In the genomic region with DNA sequence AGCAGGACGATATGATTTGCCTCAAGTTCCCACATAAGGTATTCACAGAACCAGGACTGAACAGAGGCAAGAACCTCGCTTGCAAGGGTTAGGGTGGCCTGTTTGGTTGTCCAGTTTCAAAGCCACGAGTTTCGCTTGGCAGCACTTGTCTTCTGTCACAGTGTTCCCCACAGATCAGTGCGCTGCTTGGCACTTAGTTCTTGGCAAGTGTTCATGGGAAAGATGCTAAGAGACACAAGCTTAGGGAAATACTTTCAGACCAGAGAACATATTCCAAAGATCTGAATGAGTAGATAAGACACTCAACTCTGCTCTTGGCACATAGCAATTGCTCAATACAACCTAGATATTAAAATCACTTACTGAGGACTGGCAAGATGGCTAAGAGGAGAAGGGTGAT, we compare ENCODE assay signal across 27 mouse cellular contexts. TPM values are rescaled to one million over a fixed set of nuclear protein-coding genes. Genes with fewer than 3 reads are reported as not detected.
DNase-seq lines count a peak whose midpoint lies in the region; ATAC-seq and TF ChIP-seq lines count a peak whose summit lies in the region.
"Had no signal": no experiment of that assay in that cellular context is flagged by ENCODE, and none has a peak within 500 bp of the region (broad histone marks: within the 10 kb centered on the region; RNA-seq: fewer than 3 reads in every experiment).

No protein-coding gene starts in this region.

- ATAC-seq in hindbrain, postnatal 0 days = no peak
- ATAC-seq in hindbrain, embryonic 16.5 days = no peak
- ATAC-seq: forebrain, embryonic 14.5 days; inflammation-experienced regulatory T-cells, adult 6 months; midbrain, embryonic 16.5 days had no signal

- H3K4me2 ChIP-seq in hindbrain, postnatal 0 days (ENCODE audit: low read depth, low read length) = no peak overlapping the region
- H3K4me2 ChIP-seq in hindbrain, embryonic 16.5 days (ENCODE audit: low read length) = no peak overlapping the region
- H3K4me2 ChIP-seq: embryonic facial prominence, embryonic 12.5 days; heart, embryonic 13.5 days; liver, embryonic 13.5 days; neural tube, embryonic 15.5 days had no signal

- peak; percentile 38 for DNase-seq in gastrocnemius, adult 2 months
- no peak for DNase-seq in gastrocnemius, adult 8-10 months (ENCODE audit: low spot score in 2 of 2)
- peak; percentile 11 for DNase-seq in hindbrain, postnatal 0 days (ENCODE audit: low spot score)
- DNase-seq in urinary bladder, postnatal 14 days (ENCODE audit: low spot score) = peak; percentile 37
- DNase-seq in urinary bladder, adult 18-20 months (ENCODE audit: low spot score in 2 of 2) = no peak
- DNase-seq in adrenal gland, adult 18-20 months (ENCODE audit: low spot score in 2 of 2) = no peak
- DNase-seq: adrenal gland, adult 2 months; B cell, adult 2 months; liver, embryonic 13.5 days; spleen, adult 18-20 months; thymus, adult 18-20 months; thymus, postnatal 4 days had no signal

- H3K27ac ChIP-seq in gastrocnemius, adult 2 months = no peak overlapping the region
- no peak overlapping the region for H3K27ac ChIP-seq in hindbrain, postnatal 0 days
- no peak overlapping the region for H3K27ac ChIP-seq in hindbrain, embryonic 16.5 days (ENCODE audit: low read depth, low read length)
- H3K27ac ChIP-seq: embryonic facial prominence, embryonic 12.5 days; heart, embryonic 13.5 days; liver, embryonic 13.5 days; neural tube, embryonic 15.5 days had no signal

- no peaks in the 10 kb centered on the region for H3K27me3 ChIP-seq in hindbrain, postnatal 0 days (ENCODE audit: insufficient read depth, low read length)
- no peaks in the 10 kb centered on the region for H3K27me3 ChIP-seq in hindbrain, embryonic 16.5 days (replicated peaks; ENCODE audit: control insufficient read depth, insufficient read depth, low read length)
- H3K27me3 ChIP-seq: embryonic facial prominence, embryonic 12.5 days; heart, embryonic 13.5 days; liver, embryonic 13.5 days; neural tube, embryonic 15.5 days had no signal

- no peak overlapping the region for H3K9ac ChIP-seq in hindbrain, postnatal 0 days (replicated peaks; ENCODE audit: low read length)
- no peak overlapping the region for H3K9ac ChIP-seq in hindbrain, embryonic 16.5 days (ENCODE audit: low read depth, low read length)
- H3K9ac ChIP-seq: embryonic facial prominence, embryonic 12.5 days; heart, embryonic 13.5 days; liver, embryonic 13.5 days; neural tube, embryonic 15.5 days had no signal

- H3K4me3 ChIP-seq in gastrocnemius, adult 2 months = no peak overlapping the region
- H3K4me3 ChIP-seq in hindbrain, postnatal 0 days (ENCODE audit: low read length) = no peak overlapping the region
- H3K4me3 ChIP-seq in hindbrain, embryonic 16.5 days (ENCODE audit: low read length) = no peak overlapping the region
- H3K4me3 ChIP-seq: embryonic facial prominence, embryonic 12.5 days; erythroblast, embryonic 14.5 days; heart, embryonic 13.5 days; liver, embryonic 13.5 days; neural tube, embryonic 15.5 days had no signal

- no peak for TF ChIP-seq CTCF in gastrocnemius, adult 2 months (IDR thresholded peaks at IDR 0.05)
- TF ChIP-seq CTCF in hindbrain, postnatal 0 days (IDR thresholded peaks at IDR 0.05; ENCODE audit: low read depth) = no peak

- H3K4me1 ChIP-seq in hindbrain, postnatal 0 days (ENCODE audit: insufficient read depth, low read length) = no peaks in the 10 kb centered on the region
- H3K4me1 ChIP-seq in hindbrain, embryonic 16.5 days (ENCODE audit: control insufficient read depth, insufficient read depth, low read depth, low read length) = no peaks in the 10 kb centered on the region
- H3K4me1 ChIP-seq: embryonic facial prominence, embryonic 12.5 days had no signal

- H3K36me3 ChIP-seq in hindbrain, postnatal 0 days (ENCODE audit: insufficient read depth, low read length) = no peaks in the 10 kb centered on the region
- no peaks in the 10 kb centered on the region for H3K36me3 ChIP-seq in hindbrain, embryonic 16.5 days (ENCODE audit: control insufficient read depth, insufficient read depth, low read length)
- H3K36me3 ChIP-seq: embryonic facial prominence, embryonic 12.5 days; heart, embryonic 13.5 days; liver, embryonic 13.5 days; neural tube, embryonic 15.5 days had no signal

- intact Hi-C loops in gastrocnemius, adult 2 months (cut with DNase I) = no loop called here

- 62% methylated on average over 5 of the region's 5 CpGs for WGBS in hindbrain, postnatal 0 days
- 84% methylated on average over 5 of the region's 5 CpGs for WGBS in hindbrain, embryonic 16.5 days

- no peaks in the 10 kb centered on the region for H3K9me3 ChIP-seq in hindbrain, postnatal 0 days (ENCODE audit: low read length)
- H3K9me3 ChIP-seq in hindbrain, embryonic 16.5 days (ENCODE audit: control insufficient read depth, low read length) = no peaks in the 10 kb centered on the region
- H3K9me3 ChIP-seq: embryonic facial prominence, embryonic 12.5 days; heart, embryonic 13.5 days; liver, embryonic 13.5 days; neural tube, embryonic 15.5 days had no signal

RNA-seq across cellular contexts. Expression of gene 1700024P04Rik, which starts 17.8 kb away (rescaled TPM):
- not detected for total RNA-seq in gastrocnemius, adult 2 months (2021)
- total RNA-seq in gastrocnemius, adult 8-10 months (2022) = not detected
- not detected in 2 replicates for total RNA-seq in hindbrain, postnatal 0 days (2014; rRNA removed)
- polyA plus RNA-seq in hindbrain, postnatal 0 days (2015; fragmentation: Nextera tagmentation; extraction: Ambion mirVana) = not detected in 2 replicates
- not detected in 2 replicates for polyA plus RNA-seq in hindbrain, embryonic 16.5 days (2015; fragmentation: Nextera tagmentation; extraction: Ambion mirVana)
- not detected for total RNA-seq in adrenal gland, adult 18-20 months (2021)
- total RNA-seq: adrenal gland, adult 2 months; left cerebral cortex, adult 18-20 months had no signal
- polyA plus RNA-seq: adrenal gland, adult 2 months; cerebellum, adult 2 months; embryonic facial prominence, embryonic 12.5 days; erythroblast, embryonic 14.5 days; forebrain, embryonic 14.5 days; heart, embryonic 13.5 days; hindbrain, embryonic 11.5 days; inflammation-experienced regulatory T-cells, adult 6 months; kidney, embryonic 14.5 days; limb, embryonic 11.5 days; liver, embryonic 13.5 days; lung, embryonic 16.5 days; midbrain, embryonic 16.5 days; neural tube, embryonic 15.5 days; stomach, embryonic 14.5 days had no signal

RNA-seq across cellular contexts. Expression of gene Tnpo1, which starts 40.4 kb away (rescaled TPM):
- 10 to 100 TPM; 32.2 to 39.3 TPM for total RNA-seq in gastrocnemius, adult 2 months (2021)
- total RNA-seq in gastrocnemius, adult 8-10 months (2022) = 10 to 100 TPM; 30.7 to 34.4 (median 31.1) TPM
- total RNA-seq in hindbrain, postnatal 0 days (2014; rRNA removed) = 75.1 and 79.2 TPM in 2 replicates
- polyA plus RNA-seq in hindbrain, postnatal 0 days (2015; fragmentation: Nextera tagmentation; extraction: Ambion mirVana) = 18.7 and 21.6 TPM in 2 replicates
- 36.2 and 41.4 TPM in 2 replicates for polyA plus RNA-seq in hindbrain, embryonic 16.5 days (2015; fragmentation: Nextera tagmentation; extraction: Ambion mirVana)
- 100 to 1,000 TPM; 103 to 135 TPM for total RNA-seq in adrenal gland, adult 18-20 months (2021)

Comparison
In these comparisons a context has a peak if more than half of its experiments do, and no peak if none do; other contexts are left out.
1. DNase-seq: peak in gastrocnemius, adult 2 months (single experiment), hindbrain, postnatal 0 days (single experiment) and urinary bladder, postnatal 14 days (single experiment); none in gastrocnemius, adult 8-10 months (0 of 2), urinary bladder, adult 18-20 months (0 of 2) and adrenal gland, adult 18-20 months (0 of 2).